Mouse (Mus musculus) layer of hippocampus, postnatal 25 days (tissue): ENCODE results near the gene Gm6268. TPM values are rescaled to one million over a fixed set of nuclear protein-coding genes. Genes with fewer than 3 reads are reported as not detected.

ENCODE experiments used
- DNase-seq, 2 experiments: peaks; one replicate each; pipeline ENCODE4 v3.0.0; 2022; ENCODE audit warnings: mixed read lengths in 2 of 2, low spot score in 1 of 2; ENCODE audit errors: extremely low spot score in 1 of 2
- microRNA-seq, 2 experiments: library from miRNA; unstranded; fragments of <30 nt; microRNA quantifications; one replicate each; pipeline ENCODE4 v1.2.0; 2021
- total RNA-seq, 2 experiments: library from RNA; stranded (reverse); gene quantifications; 2 replicates each; pipeline ENCODE4 v1.2.3; 2021

Gene Gm6268
- not detected for total RNA-seq

DNA sequence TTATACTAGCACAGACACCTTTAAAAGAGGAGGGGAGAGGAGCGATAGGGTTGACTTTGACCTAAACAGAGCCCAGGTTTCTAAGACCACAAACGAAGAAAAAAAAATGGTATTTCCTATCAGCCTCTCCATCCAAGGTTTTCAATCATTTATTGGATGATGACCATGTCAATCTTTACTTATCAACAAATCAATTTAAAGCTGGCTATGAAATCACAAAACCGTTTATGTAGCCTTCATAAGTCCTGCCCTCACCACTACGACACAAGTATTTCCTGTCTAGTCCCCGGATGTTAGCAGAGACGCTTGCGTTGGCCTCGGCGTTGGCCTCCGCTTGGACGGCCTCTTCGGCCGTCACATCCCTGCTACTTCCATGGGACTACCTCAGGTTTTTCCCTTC is at the start of gene Gm6268:
Gene Gm6268 (plus strand): TSS at position 301 of the 400 bp plus-strand sequence.
- no peak for DNase-seq

DNA sequence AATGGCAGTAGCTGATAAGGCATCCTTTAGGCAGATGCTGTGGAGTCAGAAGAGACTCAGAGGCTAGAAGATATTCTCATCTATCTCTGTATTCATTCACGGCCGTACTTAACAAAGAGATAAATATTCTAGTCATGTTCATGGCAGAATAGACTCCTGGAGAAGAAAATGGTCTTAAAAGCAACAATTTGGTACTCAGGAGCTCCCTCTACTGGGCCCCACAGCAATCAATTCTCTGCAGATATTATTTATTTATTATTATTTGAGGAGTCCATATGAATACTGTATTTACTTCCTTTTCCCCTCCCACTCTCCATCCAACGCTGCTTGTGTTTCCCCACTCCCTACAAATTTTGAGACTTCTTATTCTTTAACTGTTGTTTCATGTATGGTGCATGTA is 48.6 kb upstream of the Gm6268 start:
- peak in 1 of 2 experiments; percentile 53 for DNase-seq

DNA sequence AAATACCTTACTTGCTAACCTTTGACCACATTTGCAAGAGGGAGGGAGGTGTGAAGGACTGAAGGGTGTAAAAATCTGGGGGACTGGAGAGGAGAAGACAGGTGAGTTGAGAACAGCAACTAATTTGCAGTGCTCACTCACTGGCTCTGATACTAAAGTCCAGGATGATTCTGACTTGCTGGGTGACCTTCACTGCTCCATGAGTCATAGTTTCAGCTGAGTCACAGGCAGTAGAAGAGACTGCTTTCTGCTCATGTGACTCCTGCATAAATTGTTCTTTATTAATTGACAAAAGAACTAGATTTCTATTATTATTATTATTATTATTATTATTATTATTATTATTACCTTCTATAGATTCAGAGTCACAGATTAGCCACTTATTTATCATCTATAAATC is 15.7 kb upstream of the Gm6268 start:
- DNase-seq: no peak

DNA sequence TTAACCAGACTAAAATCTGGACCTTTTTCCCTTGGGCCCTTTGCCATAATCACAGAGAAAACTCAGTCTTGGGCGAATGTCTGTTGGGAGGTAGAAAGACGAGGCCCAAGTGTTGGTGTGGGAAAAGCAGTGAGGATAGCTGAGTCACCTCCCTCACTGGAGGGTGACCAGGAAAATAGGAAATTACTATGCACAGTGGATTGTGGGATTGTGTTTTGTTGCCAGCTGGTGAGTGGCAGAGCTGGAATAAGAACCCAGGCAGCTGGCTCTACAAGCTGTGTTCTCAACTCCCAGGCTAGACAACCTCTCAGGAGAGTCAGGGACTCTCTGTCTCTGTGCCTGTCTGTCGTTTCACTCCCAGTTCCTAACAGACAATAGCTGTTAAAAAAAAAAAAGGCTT is 11.1 kb upstream of the Gm6268 start:
- DNase-seq: peak; percentile 13 to 43

DNA sequence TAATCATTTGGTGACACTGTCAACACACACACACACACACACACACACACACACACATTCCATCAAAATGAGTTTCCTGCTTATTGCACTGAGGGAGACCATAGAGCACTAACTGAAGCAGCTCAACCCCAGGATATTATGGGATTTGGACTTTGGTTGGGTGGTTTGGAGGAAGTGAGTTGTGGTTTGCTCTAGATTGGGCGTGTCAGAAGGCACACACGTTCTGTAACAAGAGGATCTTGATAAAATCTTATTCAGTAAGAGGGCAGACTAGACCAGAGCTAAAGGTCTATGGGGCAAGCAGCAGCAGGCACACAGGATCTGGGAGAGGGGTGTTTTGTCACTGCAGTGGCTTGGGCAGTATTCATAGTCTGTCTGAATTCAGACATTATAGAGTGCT is 10.6 kb upstream of the Gm6268 start:
- no peak for DNase-seq

DNA sequence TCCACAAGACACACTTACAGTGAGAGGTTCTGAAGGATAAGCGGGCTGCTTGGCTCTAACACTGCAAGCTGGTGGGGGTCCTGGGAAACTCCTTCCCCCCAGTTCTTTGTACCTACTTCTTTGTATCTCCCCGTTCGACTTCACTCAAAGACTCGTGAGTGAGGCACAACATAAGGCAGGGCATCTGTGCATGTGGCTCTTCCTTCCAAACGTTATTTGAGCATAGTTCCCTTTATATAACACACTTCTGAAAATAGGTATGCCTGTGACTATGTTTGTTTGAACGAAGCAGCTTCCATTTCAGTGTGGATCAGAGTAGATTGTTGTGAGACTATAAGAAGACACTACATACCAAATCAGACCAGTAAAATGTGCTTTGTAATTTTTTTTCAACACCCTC is 8.4 kb upstream of the Gm6268 start:
- DNase-seq: peak; percentile 20 to 25

DNA sequence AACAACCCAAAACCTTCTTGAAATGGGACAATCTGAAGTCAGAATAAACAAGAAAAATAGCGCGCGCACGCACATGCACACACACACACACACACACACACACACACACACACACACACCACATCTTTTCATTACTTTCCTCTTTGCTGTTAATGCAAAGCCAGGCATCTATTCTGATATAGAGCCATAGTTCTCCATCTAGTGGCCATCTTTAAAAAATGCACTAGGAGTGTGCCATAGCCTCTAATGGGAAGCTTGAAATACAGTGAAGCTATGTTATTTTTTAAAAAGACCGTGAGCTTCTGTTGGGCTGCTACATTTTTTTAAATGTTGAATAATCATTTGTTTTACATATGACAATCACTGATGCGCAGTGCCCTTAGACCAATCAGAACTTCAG is 7.8 kb upstream of the Gm6268 start:
- no peak for DNase-seq

DNA sequence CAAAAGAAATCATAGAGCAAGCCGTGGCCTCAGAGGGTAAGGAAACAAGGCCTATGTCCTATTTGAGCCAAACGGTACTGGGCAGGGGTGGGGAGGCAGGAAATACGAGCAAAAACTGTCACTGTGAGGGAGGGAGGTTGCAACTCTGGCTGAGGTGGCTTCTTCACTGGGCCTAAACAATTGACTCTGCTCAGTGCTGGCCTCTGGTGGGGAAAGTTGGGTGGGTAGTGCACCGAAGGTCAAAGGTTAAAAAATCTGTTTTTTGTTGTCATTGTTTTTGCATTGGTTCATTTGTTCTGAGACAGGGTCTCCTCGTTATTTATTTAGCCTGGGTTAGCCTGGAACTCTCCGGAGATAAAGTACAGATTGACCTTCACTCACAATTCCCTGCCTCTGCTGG is 1.2 kb downstream of the Gm6268 start:
- no peak for DNase-seq

DNA sequence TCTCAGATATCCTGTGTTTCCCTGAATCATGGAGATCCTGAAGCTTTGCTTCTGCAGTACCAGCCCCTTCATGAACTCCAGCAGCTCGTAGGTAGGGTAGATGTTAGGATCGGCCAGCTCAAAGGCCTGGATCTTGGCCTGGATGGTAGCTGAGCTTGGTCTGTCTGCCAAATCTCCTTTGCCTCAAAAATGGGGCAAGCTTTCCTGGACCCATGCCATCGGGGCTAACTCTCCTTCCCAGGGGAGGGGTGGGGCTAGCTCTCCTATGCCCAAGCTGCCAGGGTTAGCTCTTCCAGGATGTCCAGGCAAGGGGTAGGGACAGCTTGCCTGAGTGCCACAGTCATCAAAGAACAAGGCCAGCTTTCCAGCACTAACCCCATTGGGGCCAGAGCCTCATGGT is 18.1 kb downstream of the Gm6268 start:
- peak in 1 of 2 experiments; percentile 4 for DNase-seq

DNA sequence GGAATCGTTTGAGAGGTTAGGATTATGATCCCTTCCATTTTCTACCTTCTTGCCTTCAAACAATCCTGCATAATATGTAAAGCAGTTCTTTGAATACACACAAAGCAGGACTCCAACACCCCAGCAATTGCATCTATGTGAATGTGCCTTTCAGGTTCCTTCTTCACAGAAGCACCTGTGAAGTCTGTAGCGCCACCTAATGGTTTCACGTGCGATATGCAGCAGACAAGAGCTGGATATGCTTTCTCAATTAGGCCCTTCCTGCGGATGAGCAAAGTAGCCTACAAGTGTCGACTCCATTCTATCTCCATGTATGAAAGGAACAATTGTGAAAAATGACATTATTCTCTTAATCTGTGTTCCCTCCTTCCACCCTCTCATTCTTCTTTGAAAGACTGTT is 33.9 kb downstream of the Gm6268 start:
- DNase-seq: no peak

DNA sequence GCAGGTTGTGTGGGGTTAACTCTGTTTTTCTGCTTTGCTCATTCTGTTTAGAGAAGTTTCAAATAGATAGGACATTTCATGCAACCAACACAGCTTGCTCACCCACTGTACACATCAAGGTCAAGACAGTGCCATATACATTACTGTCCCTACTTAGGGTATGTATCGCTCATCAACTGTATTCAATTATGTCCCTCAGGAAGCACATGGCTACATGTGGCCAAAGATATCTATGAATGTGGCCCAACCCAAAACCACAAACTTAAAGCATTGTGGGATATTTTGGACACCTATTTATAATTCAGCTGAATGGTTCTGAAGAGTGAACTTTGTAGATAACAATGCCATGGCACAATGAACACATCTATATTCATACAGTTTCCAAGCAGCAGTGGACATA is 36.9 kb downstream of the Gm6268 start:
- DNase-seq: no peak

Small RNA genes within 50 kb of the gene (microRNA-seq; reads per million reads assigned to microRNA genes)
- gene Gm44485: 0 reads per million in 2 experiments

Other genes with a start within 250 kb of the Gm6268 start
- gene Zcchc12, start 205.4 kb upstream of the Gm6268 start, total RNA-seq: 10 to 100 TPM; 37.8 to 47.9 TPM
- gene Lonrf3, start 72.9 kb upstream of the Gm6268 start, total RNA-seq: 10 to 100 TPM; 19.3 to 24.8 TPM
- 1 to 10 TPM; 1.9 to 3.7 TPM for gene Gm14569, start 90.5 kb downstream of the Gm6268 start, total RNA-seq
- gene Pgrmc1, start 196.9 kb downstream of the Gm6268 start, total RNA-seq: 100 to 1,000 TPM; 270 to 328 TPM
- gene Akap17b, start 244.1 kb downstream of the Gm6268 start, total RNA-seq: 1 to 10 TPM; 7.9 to 9.4 TPM